Mouse (Mus musculus) induced T-regulatory cell, adult 2 months (primary cell): Measurements from ENCODE around the gene Hipk2.

Experiments
- DNase-seq: peaks from one replicate; pipeline ENCODE4 v3.0.0-alpha.2; 2012; ENCODE audit warnings: low read depth

Hipk2 gene

GRCm38 (mm10) chr6:38753025-38753424, 122.9 kb downstream of the Hipk2 start:
- DNase-seq = no peak

- no peak for DNase-seq
Observed at GRCm38 (mm10) chr6:38752495-38752894, 123.5 kb downstream of the Hipk2 start.

- no peak for DNase-seq
Observed at GRCm38 (mm10) chr6:38748037-38748436, 127.9 kb downstream of the Hipk2 start.

GRCm38 (mm10) chr6:38743351-38743750, 132.6 kb downstream of the Hipk2 start:
- DNase-seq = no peak

GRCm38 (mm10) chr6:38742441-38742840, 133.5 kb downstream of the Hipk2 start:
- DNase-seq = no peak

- no peak for DNase-seq
Observed at GRCm38 (mm10) chr6:38741024-38741423, 134.9 kb downstream of the Hipk2 start.

- no peak for DNase-seq
Observed at GRCm38 (mm10) chr6:38739266-38739665, 136.7 kb downstream of the Hipk2 start.

GRCm38 (mm10) chr6:38737763-38738162, 138.2 kb downstream of the Hipk2 start:
- DNase-seq = no peak

GRCm38 (mm10) chr6:38736240-38736639, 139.7 kb downstream of the Hipk2 start:
- DNase-seq = peak; percentile 86

GRCm38 (mm10) chr6:38732681-38733080, 143.3 kb downstream of the Hipk2 start:
- no peak for DNase-seq

- DNase-seq = no peak
Observed at GRCm38 (mm10) chr6:38730169-38731146, 145.5 kb downstream of the Hipk2 start.

GRCm38 (mm10) chr6:38725515-38725914, 150.4 kb downstream of the Hipk2 start:
- no peak for DNase-seq

- DNase-seq = no peak
Observed at GRCm38 (mm10) chr6:38721361-38721760, 154.6 kb downstream of the Hipk2 start.

- DNase-seq = no peak
Observed at GRCm38 (mm10) chr6:38719229-38719628, 156.7 kb downstream of the Hipk2 start.

GRCm38 (mm10) chr6:38718625-38719024, 157.3 kb downstream of the Hipk2 start:
- no peak for DNase-seq

GRCm38 (mm10) chr6:38715881-38716280, 160.1 kb downstream of the Hipk2 start:
- DNase-seq = no peak

- DNase-seq = no peak
Observed at GRCm38 (mm10) chr6:38713957-38714898, 161.7 kb downstream of the Hipk2 start.

- DNase-seq = no peak
Observed at GRCm38 (mm10) chr6:38710449-38710848, 165.5 kb downstream of the Hipk2 start.

GRCm38 (mm10) chr6:38704264-38704984, 171.5 kb downstream of the Hipk2 start:
- DNase-seq = no peak

GRCm38 (mm10) chr6:38703526-38703925, 172.4 kb downstream of the Hipk2 start:
- no peak for DNase-seq

GRCm38 (mm10) chr6:38702810-38703399, 173.1 kb downstream of the Hipk2 start:
- no peak for DNase-seq
